Mouse (Mus musculus) myocyte (in vitro differentiated cells): ENCODE measurements around the gene Ypel4. TPM values are rescaled to one million over a fixed set of nuclear protein-coding genes. Genes with fewer than 3 reads are reported as not detected.

ENCODE experiments used
- H3K27me3 ChIP-seq: one replicate; pipeline ENCODE4 v1.6.1; 2011; ENCODE audit not compliant: control insufficient read depth, insufficient read depth, insufficient read length
- H3K36me3 ChIP-seq: one replicate; pipeline ENCODE4 v1.6.1; 2011; ENCODE audit not compliant: control insufficient read depth, insufficient read depth
- H3K4me2 ChIP-seq: one replicate; pipeline ENCODE4 v1.6.1; 2011; ENCODE audit warnings: low read depth, control low read depth
- H3K4me3 ChIP-seq: one replicate; pipeline ENCODE4 v1.5.1; 2011; ENCODE audit warnings: mild to moderate bottlenecking, control low read depth, moderate library complexity
- H3K79me2 ChIP-seq: one replicate; pipeline ENCODE4 v1.6.1; 2011; ENCODE audit not compliant: control insufficient read depth, insufficient read depth
- H3ac ChIP-seq: one replicate; pipeline ENCODE4 v1.6.1; 2011; ENCODE audit not compliant: control insufficient read depth, insufficient read length
- CEBPB ChIP-seq: IDR thresholded peaks from 2 replicates; pipeline ENCODE4 v1.6.1; 2011; ENCODE audit warnings: mild to moderate bottlenecking, moderate library complexity; ENCODE audit not compliant: poor library complexity, insufficient read depth, severe bottlenecking
- E2F4 ChIP-seq: IDR thresholded peaks from one replicate; pipeline ENCODE4 v1.6.1; 2011; ENCODE audit warnings: mild to moderate bottlenecking, control low read depth, moderate library complexity; ENCODE audit not compliant: insufficient read depth
- MAX ChIP-seq: IDR thresholded peaks from one replicate; pipeline ENCODE4 v1.6.1; 2011; ENCODE audit warnings: low read depth, mild to moderate bottlenecking, control low read depth
- MYOD1 ChIP-seq, 3 experiments: IDR thresholded peaks; one replicate each; pipeline ENCODE4 v1.6.1; 2011; ENCODE audit warnings: control low read depth in 2 of 3, low read depth in 2 of 3, mild to moderate bottlenecking in 2 of 3, moderate library complexity in 1 of 3; ENCODE audit not compliant: insufficient read length in 2 of 3, control insufficient read depth in 1 of 3
- MYOG ChIP-seq, 3 experiments: IDR thresholded peaks; one replicate each; pipeline ENCODE4 v1.6.1; 2011; ENCODE audit warnings: control low read depth in 2 of 3, low read depth in 2 of 3, mild to moderate bottlenecking in 2 of 3; ENCODE audit not compliant: insufficient read length in 2 of 3, control insufficient read depth in 1 of 3, insufficient read depth in 1 of 3
- POLR2A ChIP-seq: IDR thresholded peaks from one replicate; pipeline ENCODE4 v1.6.1; 2011; ENCODE audit warnings: low read depth, mild to moderate bottlenecking, control low read depth, moderate library complexity; ENCODE audit not compliant: insufficient read length
- POLR2AphosphoS2 ChIP-seq: IDR thresholded peaks from one replicate; pipeline ENCODE4 v1.6.1; 2011; ENCODE audit warnings: low read depth, control low read depth; ENCODE audit not compliant: insufficient read length
- REST ChIP-seq: IDR thresholded peaks from one replicate; pipeline ENCODE4 v1.6.1; 2011; ENCODE audit warnings: mild to moderate bottlenecking, control low read depth, moderate library complexity; ENCODE audit not compliant: insufficient read depth, insufficient read length
- SRF ChIP-seq: IDR thresholded peaks from one replicate; pipeline ENCODE4 v1.6.1; 2011; ENCODE audit warnings: low read depth; ENCODE audit not compliant: control insufficient read depth, insufficient read length
- TCF12 ChIP-seq: IDR thresholded peaks from one replicate; pipeline ENCODE4 v1.6.1; 2011; ENCODE audit warnings: mild to moderate bottlenecking, control low read depth; ENCODE audit not compliant: poor library complexity, insufficient read depth, severe bottlenecking
- TCF3 ChIP-seq: IDR thresholded peaks from one replicate; pipeline ENCODE4 v1.6.1; 2011; ENCODE audit warnings: low read depth, control low read depth; ENCODE audit not compliant: insufficient read length
- USF1 ChIP-seq: IDR thresholded peaks from one replicate; pipeline ENCODE4 v1.6.1; 2011; ENCODE audit warnings: low read depth, mild to moderate bottlenecking, control low read depth, moderate library complexity
- polyA plus RNA-seq: library from polyadenylated mRNA; unstranded; fragments of >200 nt; fragmentation: generic; extraction: Trizol; gene quantifications from one replicate; pipeline ENCODE4 v1.2.1, GENCODE M21; 2012; ENCODE audit warnings: missing spikeins

The Ypel4 gene
- polyA plus RNA-seq, 1 experiment, result 1.0 TPM

GRCm38 (mm10) chr2:84772454-84772853, 38.6 kb downstream of the Ypel4 start:
- peak overlapping the region; percentile 32 for H3K4me2 ChIP-seq
- no peaks in the 10 kb centered on the region for H3K79me2 ChIP-seq
- no peak overlapping the region for H3ac ChIP-seq
- no peak overlapping the region for H3K4me3 ChIP-seq
- TF ChIP-seq TCF12 (no peak), CEBPB (no peak), TCF3 (no peak), POLR2A (no peak), MAX (no peak), REST (no peak), MYOG (IDR thresholded peaks at IDR 0.05; ENCODE audit: control insufficient read depth in 1 of 3, insufficient read depth in 1 of 3, insufficient read length in 2 of 3, low read depth in 2 of 3) (no peak), USF1 (no peak), MYOD1 (IDR thresholded peaks at IDR 0.05; ENCODE audit: control insufficient read depth in 1 of 3, insufficient read length in 2 of 3, low read depth in 2 of 3) (no peak), POLR2AphosphoS2 (no peak), E2F4 (no peak), SRF (no peak)
- H3K27me3 ChIP-seq, result no peaks in the 10 kb centered on the region
- no peaks in the 10 kb centered on the region for H3K36me3 ChIP-seq

GRCm38 (mm10) chr2:84773195-84773594, 39.3 kb downstream of the Ypel4 start:
- Histone ChIP-seq H3K27me3 (no peaks in the 10 kb centered on the region), H3K36me3 (no peaks in the 10 kb centered on the region), H3ac (no peak overlapping the region), H3K4me3 (no peak overlapping the region), H3K4me2 (peak overlapping the region; percentile 32), H3K79me2 (no peaks in the 10 kb centered on the region)
- TF ChIP-seq CEBPB (no peak), USF1 (no peak), E2F4 (no peak), POLR2AphosphoS2 (no peak)

- Histone ChIP-seq H3ac (no peak overlapping the region), H3K4me3 (no peak overlapping the region), H3K4me2 (no peak overlapping the region), H3K36me3 (no peaks in the 10 kb centered on the region), H3K79me2 (no peaks in the 10 kb centered on the region), H3K27me3 (no peaks in the 10 kb centered on the region)
- no peak for TF ChIP-seq POLR2AphosphoS2
- TF ChIP-seq USF1, result no peak
- TF ChIP-seq MYOG (IDR thresholded peaks at IDR 0.05; ENCODE audit: control insufficient read depth in 1 of 3, insufficient read depth in 1 of 3, insufficient read length in 2 of 3, low read depth in 2 of 3), result no peak
- no peak for TF ChIP-seq REST
- no peak for TF ChIP-seq MAX
- TF ChIP-seq TCF12, result no peak
Observed at GRCm38 (mm10) chr2:84774751-84775150, 40.9 kb downstream of the Ypel4 start.

GRCm38 (mm10) chr2:84775241-84775640, 41.4 kb downstream of the Ypel4 start, which contains the start of gene Serping1:
Gene Serping1, minus strand, starts transcription at chr2:84775444.
- Histone ChIP-seq H3K27me3 (no peaks in the 10 kb centered on the region), H3ac (no peak within 1 kb of the TSS), H3K4me3 (no peak within 1 kb of the TSS), H3K4me2 (no peak within 1 kb of the TSS), H3K36me3 (no peaks in the 10 kb centered on the region), H3K79me2 (no peaks in the 10 kb centered on the region)
- TF ChIP-seq MYOD1 (IDR thresholded peaks at IDR 0.05; ENCODE audit: control insufficient read depth in 1 of 3, insufficient read length in 2 of 3, low read depth in 2 of 3) (no peak), POLR2A (no peak), TCF12 (no peak), SRF (no peak), TCF3 (no peak), MYOG (IDR thresholded peaks at IDR 0.05; ENCODE audit: control insufficient read depth in 1 of 3, insufficient read depth in 1 of 3, insufficient read length in 2 of 3, low read depth in 2 of 3) (no peak), USF1 (no peak), REST (no peak), CEBPB (no peak), POLR2AphosphoS2 (no peak), MAX (no peak), E2F4 (no peak)

GRCm38 (mm10) chr2:84775665-84776064, 41.8 kb downstream of the Ypel4 start:
- H3K79me2 ChIP-seq, result no peaks in the 10 kb centered on the region
- no peak overlapping the region for H3K4me2 ChIP-seq
- no peak overlapping the region for H3ac ChIP-seq
- TF ChIP-seq POLR2AphosphoS2 (no peak), USF1 (no peak), POLR2A (no peak), TCF12 (no peak), MAX (no peak), CEBPB (no peak), MYOG (IDR thresholded peaks at IDR 0.05; ENCODE audit: control insufficient read depth in 1 of 3, insufficient read depth in 1 of 3, insufficient read length in 2 of 3, low read depth in 2 of 3) (no peak), REST (no peak), SRF (no peak), TCF3 (no peak), MYOD1 (IDR thresholded peaks at IDR 0.05; ENCODE audit: control insufficient read depth in 1 of 3, insufficient read length in 2 of 3, low read depth in 2 of 3) (no peak), E2F4 (no peak)
- no peak overlapping the region for H3K4me3 ChIP-seq
- no peaks in the 10 kb centered on the region for H3K27me3 ChIP-seq
- H3K36me3 ChIP-seq, result no peaks in the 10 kb centered on the region
